Mouse (Mus musculus) ES-E14 (cell line): Measurements from ENCODE around the gene Cdyl. TPM values are rescaled to one million over a fixed set of nuclear protein-coding genes. Genes with fewer than 3 reads are reported as not detected.

ENCODE experiments used
- DNase-seq: peaks from one replicate; pipeline ENCODE4 v3.0.0-alpha.2; 2013; ENCODE audit warnings: low read depth, low spot score
- H3K27ac ChIP-seq: 2 replicates; pipeline ENCODE4 v1.5.1; 2012; ENCODE audit warnings: low read depth, mild to moderate bottlenecking, low read length, moderate library complexity, mixed read lengths; ENCODE audit not compliant: poor library complexity, insufficient read depth, severe bottlenecking
- H3K36me3 ChIP-seq: 2 replicates; pipeline ENCODE4 v1.6.1; 2012; ENCODE audit warnings: mild to moderate bottlenecking, low read length, moderate library complexity, mixed read lengths; ENCODE audit not compliant: control insufficient read depth, poor library complexity, insufficient read depth, severe bottlenecking
- H3K4me1 ChIP-seq, 2 experiments: fragments of 150-350 bp in 1 of 2; sonication (generic) in 1 of 2; 2 replicates each; pipeline ENCODE4 v1.6.1; 2012; ENCODE audit warnings: low read length in 2 of 2, mild to moderate bottlenecking in 1 of 2, mixed read lengths in 1 of 2; ENCODE audit not compliant: control insufficient read depth in 2 of 2, insufficient read depth in 2 of 2, poor library complexity in 1 of 2
- H3K4me3 ChIP-seq, 2 experiments: fragments of 150-350 bp in 1 of 2; sonication (generic) in 1 of 2; 2 replicates each; pipeline ENCODE4 v1.5.1; 2012; ENCODE audit warnings: low read length in 2 of 2, low read depth in 1 of 2, mild to moderate bottlenecking in 1 of 2, mixed read lengths in 1 of 2; ENCODE audit not compliant: insufficient read depth in 1 of 2, poor library complexity in 1 of 2, severe bottlenecking in 1 of 2
- H3K9ac ChIP-seq: 2 replicates; pipeline ENCODE4 v1.6.1; 2012; ENCODE audit warnings: low read depth, mild to moderate bottlenecking, low read length, mixed read lengths; ENCODE audit not compliant: poor library complexity, insufficient read depth, severe bottlenecking
- H3K9me3 ChIP-seq: fragments of 150-350 bp; sonication (generic); 2 replicates; pipeline ENCODE4 v1.6.1; 2012; ENCODE audit warnings: low read depth, mild to moderate bottlenecking, low read length; ENCODE audit not compliant: control insufficient read depth, insufficient read depth
- CHD2 ChIP-seq: IDR thresholded peaks from 2 replicates; pipeline ENCODE4 v1.6.1; 2014; ENCODE audit warnings: mild to moderate bottlenecking, low read depth, low read length, inconsistent platforms
- HCFC1 ChIP-seq: IDR thresholded peaks from 2 replicates; pipeline ENCODE4 v1.6.1; 2012; ENCODE audit warnings: low read length, inconsistent platforms, borderline replicate concordance; ENCODE audit not compliant: insufficient read depth
- MAFK ChIP-seq: IDR thresholded peaks from 2 replicates; pipeline ENCODE4 v1.6.1; 2014; ENCODE audit warnings: mild to moderate bottlenecking, low read depth, low read length, inconsistent platforms; ENCODE audit not compliant: insufficient read depth
- ZC3H11A ChIP-seq: IDR thresholded peaks from 2 replicates; pipeline ENCODE4 v1.6.1; 2012; ENCODE audit warnings: low read depth, mild to moderate bottlenecking, inconsistent platforms, low read length, borderline replicate concordance
- ZNF384 ChIP-seq: IDR thresholded peaks from 2 replicates; pipeline ENCODE4 v1.6.1; 2012; ENCODE audit warnings: low read depth, low read length, inconsistent platforms
- in situ Hi-C, 2 experiments: fragments of 600-800 bp; cut with MboI; formaldehyde crosslinking; loops; one replicate each; pipeline ENCODE4 v1.15.1; 2025; ENCODE audit warnings: low sequenced_read_pairs in 2 of 2, inconsistent platforms in 1 of 2; ENCODE audit not compliant: unreplicated experiment in 2 of 2
- total RNA-seq: library from RNA; depleted of rRNA; stranded (reverse); fragments of 300-350 nt; gene quantifications from 2 replicates; pipeline ENCODE4 v1.2.3, GENCODE M21; 2012

Gene Cdyl
- total RNA-seq, 1 experiment, result 20.3 TPM

- Histone ChIP-seq H3K36me3 (peaks cover 28% of the 10 kb centered on the region), H3K4me3 (no peak overlapping the region), H3K9ac (no peak overlapping the region), H3K9me3 (no peaks in the 10 kb centered on the region), H3K4me1 (peaks cover 0 to 3% of the 10 kb centered on the region in 2 experiments; a peak in 1 of 4 replicates), H3K27ac (no peak overlapping the region)
- TF ChIP-seq ZC3H11A, result no peak
- TF ChIP-seq HCFC1, result no peak
- TF ChIP-seq ZNF384, result no peak
- TF ChIP-seq MAFK, result no peak
- TF ChIP-seq CHD2, result no peak
- no peak for DNase-seq
- in situ Hi-C loops, result no loop called here
Measured at GRCm38 (mm10) chr13:35821821-35822454, 162.3 kb downstream of the Cdyl start.

- Histone ChIP-seq H3K36me3 (peaks cover 22% of the 10 kb centered on the region; the same call in 1 of the 2 replicates), H3K27ac (no peak overlapping the region), H3K4me1 (peaks cover 0 to 3% of the 10 kb centered on the region in 2 experiments; a peak in 1 of 4 replicates), H3K4me3 (no peak overlapping the region), H3K9ac (no peak overlapping the region), H3K9me3 (no peaks in the 10 kb centered on the region)
- no peak for TF ChIP-seq HCFC1
- no peak for TF ChIP-seq MAFK
- TF ChIP-seq ZNF384, result no peak
- TF ChIP-seq CHD2, result no peak
- TF ChIP-seq ZC3H11A, result no peak
- no peak for DNase-seq
- in situ Hi-C loops, result no loop called here
Measured at GRCm38 (mm10) chr13:35822795-35823194, 163.2 kb downstream of the Cdyl start.

GRCm38 (mm10) chr13:35825639-35826038 is 166.0 kb downstream of the Cdyl start:
- H3K9me3 ChIP-seq, result no peaks in the 10 kb centered on the region
- H3K4me3 ChIP-seq, result no peak overlapping the region
- TF ChIP-seq ZC3H11A (no peak), CHD2 (no peak), HCFC1 (no peak), MAFK (no peak), ZNF384 (no peak)
- no peak overlapping the region for H3K27ac ChIP-seq
- no peak for DNase-seq
- in situ Hi-C loops, result no loop called here
- H3K4me1 ChIP-seq, result no peaks in the 10 kb centered on the region
- H3K9ac ChIP-seq, result no peak overlapping the region
- peaks cover 9% of the 10 kb centered on the region; the same call in 1 of the 2 replicates for H3K36me3 ChIP-seq

- no peak for DNase-seq
- TF ChIP-seq CHD2 (no peak), ZNF384 (no peak), HCFC1 (no peak), MAFK (no peak), ZC3H11A (no peak)
- Histone ChIP-seq H3K4me1 (peaks cover 3 to 11% of the 10 kb centered on the region in 2 experiments; a peak in 3 of 4 replicates), H3K27ac (no peak overlapping the region), H3K4me3 (no peak overlapping the region), H3K9me3 (no peaks in the 10 kb centered on the region), H3K9ac (no peak overlapping the region), H3K36me3 (no peaks in the 10 kb centered on the region; the same call in 1 of the 2 replicates)
- in situ Hi-C loops, result no loop called here
Measured at GRCm38 (mm10) chr13:35832676-35833075, 173.0 kb downstream of the Cdyl start.
